Mouse (Mus musculus) heart, adult 8-10 months (tissue): ENCODE measurements at regions not wholly inside any gene's neighbourhood (a gene's known extent, or its start where the extent isn't known, plus 50 kb on each side); places are given as distances from the start of the nearest gene placed in this dataset.
A peak's percentile ranks its signal among the peaks of the same experiment; 100 is the strongest.

Experiments used
- DNase-seq: peaks from one replicate; pipeline ENCODE4 v3.0.0; 2022; ENCODE audit warnings: low spot score

- DNase-seq, result peak; percentile 17
These were observed 77.8 kb downstream of the Rpia start for GRCm38 (mm10) chr6:70714239-70714638.

GRCm38 (mm10) chr6:70713665-70714064 lies 78.4 kb downstream of the Rpia start:
- no peak for DNase-seq

GRCm38 (mm10) chr6:70713118-70713517 lies 78.9 kb downstream of the Rpia start:
- no peak for DNase-seq

- peak; percentile 48 for DNase-seq
These were observed 82.5 kb downstream of the Rpia start for GRCm38 (mm10) chr6:70709338-70710055.

- no peak for DNase-seq
These were observed 96.4 kb downstream of the Rpia start for GRCm38 (mm10) chr6:70695596-70695995.
